Mouse (Mus musculus): ENCODE data around the gene Eprs.
A peak's percentile ranks its signal among the peaks of the same experiment; 100 is the strongest.
"Not testable (repeated sequence)": the region's sequence is repeated elsewhere in the genome, so short reads cannot be mapped to it uniquely, and the experiment has no call there.

The Eprs gene

DNA sequence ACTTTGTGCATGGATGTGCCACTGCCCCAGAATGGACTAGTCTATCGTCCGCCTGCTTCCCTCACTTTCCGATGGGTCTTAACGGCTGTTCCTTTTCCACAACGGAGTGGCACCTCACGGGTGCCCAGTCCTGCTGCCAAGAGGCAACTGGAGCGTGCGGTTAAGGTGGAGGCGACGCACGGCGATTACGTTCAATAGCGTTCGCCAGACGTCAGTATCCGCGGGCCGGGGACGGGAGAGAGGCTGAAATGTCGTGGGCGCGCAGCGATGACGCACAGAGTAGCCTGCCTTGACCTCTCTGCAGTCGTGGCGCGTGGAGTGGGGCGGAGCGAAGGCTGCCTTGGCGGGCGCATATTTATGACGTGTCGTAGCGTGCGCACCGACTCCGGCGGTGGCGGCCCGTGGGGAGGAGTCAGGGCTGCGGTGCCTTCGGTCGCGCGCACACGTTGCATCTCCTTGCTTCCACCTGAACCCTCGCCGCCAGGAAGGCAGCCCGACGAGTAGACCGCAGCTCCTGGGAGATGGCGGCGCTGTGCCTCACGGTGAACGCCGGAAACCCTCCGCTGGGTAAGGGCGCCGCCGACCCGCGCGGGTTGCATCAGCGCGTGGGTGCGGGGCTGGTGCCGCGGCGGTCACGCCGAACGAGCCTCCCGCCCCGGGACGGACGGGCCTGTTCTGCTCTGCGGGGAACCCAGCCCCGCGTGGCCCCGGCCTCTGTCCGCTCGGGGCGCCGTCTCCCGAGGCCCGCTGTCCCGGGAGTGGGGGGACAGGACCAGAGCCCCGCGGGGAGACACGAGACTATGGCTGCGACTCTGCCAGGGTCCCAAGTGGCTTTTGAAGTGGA is at the start of gene Eprs:
TSS of gene Eprs (plus strand) at position 368 of the 844 bp plus-strand sequence.
- peak; percentile 99 for DNase-seq

DNA sequence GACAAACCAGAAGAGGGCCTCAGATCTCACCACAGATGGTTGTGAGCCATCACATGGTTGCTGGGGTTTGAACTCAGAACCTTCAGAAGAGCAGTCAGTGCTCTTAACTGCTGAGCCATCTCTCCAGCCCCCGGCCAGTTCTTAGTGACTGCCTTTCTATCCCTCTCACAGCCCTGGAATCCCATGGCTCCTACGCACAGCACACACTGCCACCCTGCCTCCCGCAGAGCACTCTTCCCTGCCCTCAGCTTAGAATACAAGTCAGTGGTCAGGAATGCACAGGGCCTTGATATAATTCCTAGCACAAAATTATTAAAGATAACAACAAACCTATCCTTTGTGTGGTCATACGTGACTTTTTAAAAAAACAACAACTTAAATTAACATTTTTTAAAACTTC is 48.3 kb upstream of the Eprs start:
- no peak for DNase-seq

DNA sequence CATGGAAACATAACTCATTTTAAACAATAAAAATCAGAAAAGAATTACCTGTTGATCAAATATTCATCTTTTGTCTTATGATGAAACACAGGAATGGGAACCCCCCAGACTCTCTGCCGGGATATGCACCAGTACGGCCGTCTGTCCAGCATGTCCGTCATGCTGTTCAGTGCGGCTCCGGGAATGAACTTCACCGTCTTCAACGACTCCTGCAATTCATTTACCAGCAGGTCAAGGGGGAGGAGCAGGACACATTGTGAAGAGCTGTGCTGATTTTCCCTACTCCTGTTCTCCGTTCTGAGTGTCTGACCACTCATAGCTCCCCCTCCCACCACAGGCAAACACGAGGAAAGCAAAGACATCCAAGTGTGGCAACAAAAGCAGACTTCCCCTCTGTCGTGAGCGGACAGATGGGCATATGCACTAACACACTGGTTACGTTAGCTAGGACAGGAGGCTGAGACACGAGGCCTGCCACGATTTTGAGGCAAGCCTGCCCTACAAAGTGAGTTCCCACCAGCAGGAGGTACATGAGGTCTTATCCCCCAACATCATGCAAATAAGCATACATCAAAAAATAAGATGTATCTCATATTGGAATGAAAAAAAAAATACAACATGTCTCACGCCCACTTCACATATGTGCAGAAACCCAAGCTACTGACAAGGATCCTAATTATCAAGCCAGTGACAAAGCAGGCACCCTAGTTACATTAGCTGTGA is 46.8 kb upstream of the Eprs start:
- DNase-seq = no peak

DNA sequence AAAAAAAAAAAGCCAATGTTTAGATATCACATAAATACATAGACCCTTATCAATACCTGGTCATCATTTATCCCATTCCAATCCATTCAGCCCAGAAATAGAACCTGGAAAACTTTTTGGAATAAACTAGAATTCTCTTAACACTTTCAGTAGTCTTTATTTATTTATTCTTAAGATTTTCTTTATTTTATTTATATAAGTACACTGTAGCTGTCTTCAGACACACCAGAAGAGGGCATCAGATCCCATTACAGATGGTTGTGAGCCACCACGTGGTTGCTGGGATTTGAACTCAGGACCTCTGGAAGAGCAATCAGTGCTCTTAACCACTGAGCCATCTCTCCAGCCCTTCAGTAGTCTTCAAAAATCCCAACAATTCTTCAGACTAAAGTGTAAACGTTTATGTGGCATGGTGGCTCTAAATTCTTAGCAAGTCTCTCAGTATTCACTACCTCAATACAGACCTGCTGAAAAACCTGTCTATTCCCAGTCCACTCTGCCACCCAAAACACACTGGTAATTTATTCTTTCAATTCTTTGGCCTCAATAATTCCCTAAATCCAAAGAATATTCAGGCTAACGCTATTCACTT is 35.0 kb upstream of the Eprs start:
- DNase-seq = not testable (repeated sequence)

DNA sequence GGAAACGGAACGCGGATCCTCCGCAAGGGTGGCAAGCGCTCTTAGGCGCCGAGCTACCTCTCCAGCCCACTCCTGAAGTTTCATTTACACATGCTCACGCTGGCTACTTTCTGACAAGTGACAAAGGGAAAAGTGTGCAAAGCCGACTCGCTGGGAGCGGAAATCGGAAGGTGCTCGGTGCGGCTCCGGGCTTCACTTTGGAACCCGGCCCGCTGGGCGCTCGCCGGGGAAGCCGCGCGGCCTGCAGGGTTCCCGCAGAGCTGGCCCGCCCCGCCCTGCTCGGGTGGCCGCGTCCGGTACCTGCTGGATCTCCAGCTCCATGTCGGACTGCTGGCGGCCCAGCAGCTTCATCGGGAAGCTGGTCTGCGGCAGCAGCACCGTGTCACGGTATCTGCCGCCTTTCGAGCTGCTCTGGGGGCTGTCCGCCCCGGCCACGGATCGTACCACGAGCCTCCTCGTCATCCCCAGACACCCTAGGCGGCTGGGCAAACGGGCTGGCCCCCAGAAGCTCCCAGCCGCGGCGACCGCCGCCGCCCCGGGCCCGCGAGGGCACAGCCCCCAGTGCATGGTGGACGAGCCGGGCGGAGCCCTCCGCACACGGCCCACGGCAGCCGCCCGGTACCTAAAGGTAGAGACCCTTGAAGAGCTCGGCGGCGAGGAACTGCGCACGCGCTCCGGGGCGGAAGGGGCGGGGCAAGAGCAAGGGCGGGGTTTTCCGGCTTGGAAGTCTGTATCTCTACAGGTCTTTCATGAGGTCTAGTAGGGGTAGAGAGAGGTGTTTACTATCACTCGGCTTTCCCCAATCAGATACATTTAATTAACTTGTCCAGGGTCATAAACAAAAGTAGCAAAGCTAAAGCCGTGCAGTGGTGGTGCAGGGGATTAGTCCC is 33.9 kb upstream of the Eprs start, which contains the start of gene Iars2:
TSS of gene Iars2 (minus strand) at position 676 of the 890 bp plus-strand sequence.
- peak; percentile 97 for DNase-seq

DNA sequence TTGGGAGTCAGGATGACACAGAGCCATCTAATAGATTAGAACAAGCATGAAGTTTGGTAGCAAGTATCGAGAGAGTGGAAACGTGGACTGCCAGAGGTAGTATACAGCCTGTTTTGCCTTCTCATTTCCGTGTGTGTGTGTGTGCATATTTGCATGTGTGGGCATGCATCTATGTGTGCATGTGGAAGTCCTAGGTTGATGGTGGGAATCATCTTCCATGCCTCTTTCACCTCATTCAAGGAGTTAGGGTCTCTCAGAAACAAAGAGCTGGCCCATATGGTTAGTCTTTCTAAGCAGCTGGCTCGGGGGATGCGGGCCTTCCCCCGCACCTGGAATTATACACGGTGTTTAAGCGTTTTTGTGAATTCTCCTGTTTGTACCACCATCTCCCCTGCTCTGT is 33.0 kb upstream of the Eprs start:
- no peak for DNase-seq

DNA sequence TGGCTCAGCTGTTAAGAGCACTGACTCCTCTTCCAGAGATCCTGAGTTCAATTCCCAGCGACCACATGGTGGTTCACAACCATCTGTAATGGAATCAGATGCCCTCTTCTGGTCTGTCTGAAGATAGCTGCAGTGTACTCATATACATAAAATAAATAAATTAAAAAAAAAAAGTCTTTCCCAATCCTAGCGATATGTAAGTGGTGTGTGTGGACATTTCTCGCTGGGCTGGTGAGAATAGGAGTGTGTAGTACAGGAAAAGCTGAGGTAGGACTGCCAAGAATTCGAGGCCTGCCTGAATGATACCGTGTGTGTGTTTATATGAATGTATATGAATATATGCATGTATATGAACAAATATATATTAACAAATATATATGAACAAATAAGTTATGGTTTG is 31.5 kb upstream of the Eprs start:
- DNase-seq = no peak

DNA sequence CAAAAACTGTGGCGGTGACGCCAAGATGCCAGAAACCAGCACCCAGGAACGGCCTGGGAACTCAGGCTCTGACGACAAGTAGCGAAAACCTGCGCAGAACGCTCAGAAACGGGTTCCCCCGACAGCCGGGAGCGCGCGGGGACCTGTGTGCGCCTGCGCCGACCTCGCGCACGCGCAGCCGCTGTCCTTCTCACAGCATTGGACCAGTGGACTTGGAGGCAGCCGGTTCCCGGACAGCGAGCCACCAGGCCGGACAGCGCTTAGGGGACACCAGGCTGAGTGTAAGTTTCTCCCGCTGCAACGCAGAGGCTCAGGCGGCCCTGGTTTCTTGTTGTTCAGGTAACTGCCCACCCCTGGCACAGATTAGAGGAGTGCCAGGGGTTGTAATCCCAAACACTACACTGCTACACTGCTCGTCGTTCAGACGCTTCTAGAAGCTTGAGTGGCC is 30.8 kb upstream of the Eprs start, which contains the start of gene Bpnt1:
TSS of gene Bpnt1 (plus strand) at position 167 of the 448 bp plus-strand sequence.
- DNase-seq = peak; percentile 84

DNA sequence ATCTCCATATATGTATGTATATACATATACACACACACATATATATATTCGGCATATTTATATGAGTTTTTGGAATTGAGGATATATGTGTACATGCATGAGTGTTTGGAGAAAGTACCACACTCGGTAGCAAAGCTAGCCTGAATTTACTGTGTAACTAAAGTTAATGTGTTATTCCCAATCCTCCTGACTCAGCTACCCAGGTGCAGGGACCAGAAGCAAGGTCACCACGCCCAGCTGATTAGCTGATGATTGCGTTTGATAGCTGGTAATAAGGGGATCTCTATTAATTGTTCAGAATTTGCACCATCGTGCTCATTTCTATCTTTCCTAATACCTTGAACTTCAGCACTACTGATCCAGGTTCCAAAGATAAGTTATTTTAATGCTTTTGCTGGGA is 29.2 kb upstream of the Eprs start:
- no peak for DNase-seq

DNA sequence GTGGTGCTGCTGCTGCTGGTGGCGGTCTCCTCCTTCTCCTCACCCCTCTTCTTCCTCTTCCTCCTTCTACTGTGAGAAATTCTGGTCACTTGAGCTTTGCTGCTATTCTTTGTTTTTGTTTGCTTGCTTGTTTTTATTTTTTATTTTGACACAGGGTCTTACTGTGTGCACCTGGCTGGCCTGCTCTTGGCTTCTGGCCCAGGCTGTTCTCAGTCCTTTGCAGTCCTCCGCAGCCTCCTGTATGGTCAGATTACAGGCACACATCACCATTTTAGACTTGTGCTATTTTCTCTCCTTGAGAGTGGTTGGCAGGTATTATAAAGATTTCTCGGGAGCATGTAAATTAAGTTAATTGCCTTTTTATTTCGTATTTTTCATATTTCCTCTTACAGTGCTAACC is 28.7 kb upstream of the Eprs start:
- DNase-seq = no peak

DNA sequence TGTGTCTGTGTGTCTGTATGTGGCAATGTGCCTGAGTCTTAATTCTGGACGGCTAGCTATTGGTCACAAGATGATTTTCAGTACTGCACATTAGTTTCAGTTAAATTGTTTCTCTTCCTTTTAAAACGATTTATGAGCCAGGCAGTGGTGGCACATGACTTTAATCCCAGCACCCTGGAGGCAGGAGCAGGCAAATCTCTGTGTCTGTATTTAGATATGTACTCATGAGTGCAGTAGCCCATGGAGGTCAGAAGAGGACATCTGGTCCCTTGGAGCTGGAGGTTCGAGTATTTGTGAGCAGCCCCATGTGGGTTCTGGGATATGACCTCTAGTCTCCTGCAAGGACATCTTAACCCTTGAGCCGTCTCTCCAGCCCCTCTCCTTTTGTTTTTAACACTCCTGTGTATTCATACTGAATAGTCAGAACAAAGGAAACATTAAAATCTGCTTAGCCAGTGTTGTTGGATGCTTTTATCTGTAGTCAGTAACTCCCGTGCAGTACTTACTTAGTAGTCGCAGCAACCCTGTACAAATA is 27.5 kb upstream of the Eprs start:
- no peak for DNase-seq

DNA sequence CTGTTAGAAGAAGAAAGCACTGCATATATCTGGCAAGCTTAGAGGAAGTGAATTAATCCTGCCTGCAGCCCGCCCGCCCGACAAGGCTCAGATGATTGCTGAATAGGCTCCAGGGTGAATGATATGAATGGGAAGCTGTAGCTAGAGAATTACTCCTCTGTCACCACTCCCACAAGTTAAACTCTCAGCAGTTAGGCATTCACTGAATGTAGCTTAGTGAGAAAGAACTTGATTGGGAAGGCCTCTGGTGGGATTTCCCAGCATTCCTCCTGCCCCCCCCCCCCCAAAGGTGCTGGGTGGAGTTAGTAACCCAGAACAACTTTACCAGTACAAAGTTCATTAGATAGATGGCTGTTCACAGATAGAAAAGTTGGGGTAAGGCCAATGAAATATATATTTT is 26.3 kb upstream of the Eprs start:
- no peak for DNase-seq

DNA sequence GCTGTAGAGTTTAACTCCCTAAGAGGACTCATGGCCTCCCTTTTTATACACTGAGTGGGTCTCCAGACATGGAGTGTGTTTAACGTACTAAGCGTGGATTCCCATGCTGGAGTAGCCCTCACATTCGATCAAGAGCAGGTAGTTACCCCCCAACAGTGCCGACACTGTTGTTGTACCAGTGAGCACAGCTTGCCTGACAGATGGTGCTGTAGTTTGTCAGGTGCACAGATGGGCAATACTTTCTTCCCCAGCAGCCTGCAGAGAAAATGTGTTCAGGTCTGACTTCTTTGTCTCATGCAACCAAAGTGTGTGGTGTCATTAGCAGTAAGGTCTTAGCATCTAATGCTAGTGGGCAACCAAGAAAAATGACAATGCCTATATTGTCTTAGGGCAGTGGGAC is 20.4 kb upstream of the Eprs start:
- no peak for DNase-seq

DNA sequence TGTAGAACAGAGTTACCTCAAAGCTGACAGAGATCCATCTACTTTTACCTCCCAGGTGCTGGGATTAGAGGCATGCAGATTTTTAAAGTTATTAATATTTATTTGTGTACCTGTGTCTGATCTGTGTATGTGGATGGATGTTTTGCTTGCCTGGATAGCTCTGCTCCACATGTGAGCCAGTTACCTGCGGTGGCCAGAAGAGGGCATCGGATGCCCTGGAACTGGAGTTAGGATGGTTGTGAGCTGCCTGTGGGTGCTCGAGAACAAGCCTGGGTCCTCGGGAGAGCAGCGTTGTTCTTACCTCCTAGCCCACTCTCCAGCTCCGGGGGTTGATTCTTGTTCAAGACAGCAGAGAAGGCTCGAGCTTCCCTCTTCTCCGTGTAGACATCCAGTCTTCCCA is 19.4 kb upstream of the Eprs start:
- DNase-seq = no peak

DNA sequence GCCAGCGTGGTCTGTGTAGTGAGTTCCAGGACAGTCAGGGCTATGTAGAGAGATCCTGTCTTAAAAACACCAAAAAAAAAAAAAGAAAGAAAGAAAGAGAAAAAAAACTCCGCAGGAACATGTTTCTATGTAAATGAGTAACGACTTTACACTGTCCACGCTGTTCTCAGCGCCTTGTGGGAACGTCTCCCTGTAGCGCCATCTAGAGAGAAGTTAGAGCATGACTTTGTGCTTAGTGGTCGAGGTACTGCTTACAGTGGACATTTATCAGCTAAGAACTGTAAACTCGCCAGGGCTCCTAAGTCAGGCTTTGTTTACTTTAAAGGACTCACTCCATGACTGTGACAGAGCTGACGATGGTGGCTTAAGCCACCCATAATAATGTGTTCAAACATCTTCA is 16.7 kb upstream of the Eprs start:
- no peak for DNase-seq

DNA sequence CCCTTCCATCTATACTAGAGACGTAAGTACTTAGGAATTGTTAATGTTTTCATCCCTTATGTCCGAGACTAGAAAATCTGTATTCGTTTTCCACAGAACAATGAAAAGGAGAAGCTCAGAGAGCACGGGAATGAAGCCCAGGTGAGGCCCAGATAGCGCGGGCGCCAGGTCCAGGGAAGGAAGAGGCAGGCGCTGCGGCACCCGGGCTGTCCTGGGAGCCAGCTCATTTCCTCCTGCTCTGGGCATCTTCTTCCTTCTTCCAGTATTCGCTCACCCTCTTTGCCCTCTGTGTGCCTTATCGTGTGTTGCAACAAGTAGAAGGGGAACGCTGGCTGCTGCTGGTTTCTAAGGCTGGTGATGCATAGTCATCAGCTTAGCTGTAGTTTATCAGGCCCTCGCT is 13.1 kb upstream of the Eprs start:
- no peak for DNase-seq

DNA sequence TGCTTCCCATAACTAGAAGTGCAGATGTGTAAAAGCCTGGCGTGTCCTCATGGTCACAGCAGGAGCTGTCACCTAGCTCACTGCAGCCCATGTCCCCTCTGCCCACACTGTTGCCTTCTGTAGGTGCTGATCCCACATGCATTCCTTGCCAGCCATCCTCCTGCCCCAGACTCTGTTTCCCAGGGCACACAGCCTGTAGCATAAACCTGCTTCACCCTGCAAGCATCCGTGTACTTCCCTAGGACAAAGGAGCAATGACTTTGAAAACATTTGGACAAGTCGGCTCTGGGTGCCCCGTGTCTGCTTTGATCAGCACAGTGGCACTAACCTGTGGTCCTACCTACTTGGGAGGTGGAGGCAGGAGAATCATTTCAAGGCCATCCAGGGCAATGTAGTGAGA is 12.2 kb upstream of the Eprs start:
- DNase-seq = no peak

DNA sequence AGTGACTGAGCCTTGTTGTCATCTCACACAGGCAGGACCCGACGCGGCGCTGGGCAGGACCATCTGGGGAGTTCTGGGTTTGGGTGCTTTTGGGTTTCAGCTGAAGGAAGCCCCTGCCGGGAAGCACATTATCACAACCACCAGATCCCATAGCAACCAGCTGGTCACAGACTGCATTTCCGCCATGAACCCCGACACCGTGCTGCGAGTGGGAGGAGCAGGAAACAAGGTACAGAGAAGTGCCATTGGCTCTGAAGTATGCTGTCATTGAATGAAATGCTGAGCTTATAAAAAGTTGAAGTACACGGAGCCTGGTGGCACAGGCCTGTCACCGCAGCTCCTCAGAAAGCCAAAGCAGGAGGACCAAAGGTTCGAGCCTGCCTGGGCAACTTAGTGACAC is 10.7 kb upstream of the Eprs start:
- no peak for DNase-seq

DNA sequence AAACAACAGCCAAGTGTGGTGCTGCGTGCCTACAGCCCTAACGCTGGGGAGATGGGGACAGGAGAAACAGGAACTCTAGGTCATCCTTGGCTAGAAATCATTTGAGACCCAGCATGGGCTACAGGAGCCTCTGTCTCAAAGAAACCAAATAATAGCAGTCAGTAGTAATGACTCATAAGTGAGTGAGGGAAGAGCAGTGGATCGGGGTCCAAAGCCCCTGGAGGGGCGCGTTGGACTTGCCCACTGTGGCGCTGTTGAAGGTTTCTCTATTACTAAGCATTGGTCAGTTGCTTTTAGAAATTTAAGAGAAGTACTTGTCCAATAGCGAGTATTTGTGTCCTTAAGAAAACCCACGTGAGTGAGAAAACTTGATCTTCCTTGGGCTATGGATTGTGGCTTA is 9.5 kb upstream of the Eprs start:
- no peak for DNase-seq

DNA sequence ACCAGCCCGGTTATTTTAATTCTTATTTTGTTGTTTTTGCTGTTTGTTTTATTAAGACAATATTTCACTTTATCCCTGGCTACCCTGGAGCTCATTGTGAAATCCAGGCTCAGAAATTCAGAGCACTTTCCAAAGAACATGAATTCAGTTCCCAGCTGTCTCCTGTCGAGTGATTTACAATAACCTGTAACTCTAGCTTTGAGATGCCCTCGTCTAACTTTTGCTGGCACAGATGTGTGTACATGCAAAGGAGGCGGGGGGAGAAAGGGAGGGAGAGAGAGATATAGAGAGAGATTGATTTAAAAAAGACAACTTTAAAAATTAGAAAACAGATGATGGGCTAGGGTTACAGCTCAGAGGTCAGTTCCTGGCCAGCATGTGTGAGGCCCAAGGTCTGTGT is 8.1 kb upstream of the Eprs start:
- DNase-seq = no peak

DNA sequence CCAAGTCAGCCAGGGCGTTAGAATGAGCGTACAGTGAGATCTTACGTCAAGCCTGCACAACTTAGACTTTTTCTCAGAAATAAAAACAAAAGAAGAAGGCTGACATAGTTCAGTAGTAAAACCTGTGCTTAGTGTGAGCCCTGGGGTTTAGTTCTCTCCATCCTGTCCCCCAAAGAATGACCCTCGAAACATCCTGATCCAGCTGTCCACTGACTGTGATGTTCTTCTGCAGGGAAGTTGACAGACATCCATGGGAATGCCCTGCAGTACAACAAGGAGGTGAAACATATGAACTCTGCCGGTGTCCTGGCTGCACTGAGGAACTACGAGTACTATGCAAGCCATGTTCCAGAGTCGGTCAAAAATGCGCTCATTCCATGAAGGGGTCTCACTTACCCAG is 6.6 kb upstream of the Eprs start:
- no peak for DNase-seq

DNA sequence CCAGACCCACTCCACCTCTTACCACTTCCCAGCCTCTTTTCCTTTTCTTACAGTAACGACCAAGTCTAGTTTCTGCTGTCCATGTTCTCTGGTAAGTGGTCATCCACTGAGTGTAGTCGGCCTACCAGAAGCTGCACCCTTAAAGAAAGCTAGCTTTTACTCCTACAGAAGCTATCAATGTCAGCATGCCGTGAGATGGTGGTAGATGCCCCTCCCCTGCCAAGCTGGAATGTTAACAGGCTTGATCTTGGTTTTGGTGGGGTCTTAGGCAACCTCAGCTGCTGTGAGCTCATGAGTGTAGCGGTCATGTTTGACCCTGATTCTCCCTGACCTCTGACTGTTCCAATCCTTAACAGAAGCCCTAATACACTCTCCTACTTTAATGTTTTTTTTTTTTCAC is 4.6 kb upstream of the Eprs start:
- no peak for DNase-seq
